Mouse (Mus musculus) thymus, adult 2 months (tissue): ENCODE measurements around the gene Celf2. TPM values are rescaled to one million over a fixed set of nuclear protein-coding genes. Genes with fewer than 3 reads are reported as not detected.

Source experiments
- DNase-seq: peaks from one replicate; pipeline ENCODE4 v3.0.0; 2021
- H3K27ac ChIP-seq: fragments of 200-500 bp; 2 replicates; pipeline ENCODE4 v1.5.1; 2012; ENCODE audit warnings: low read length, control low read depth; ENCODE audit not compliant: control insufficient read depth, insufficient read depth
- H3K27me3 ChIP-seq: fragments of 200-500 bp; 2 replicates; pipeline ENCODE4 v1.6.1; 2012; ENCODE audit warnings: mild to moderate bottlenecking, low read length, moderate library complexity, mixed read lengths; ENCODE audit not compliant: control insufficient read depth, insufficient read depth
- H3K36me3 ChIP-seq: fragments of 200-500 bp; 2 replicates; pipeline ENCODE4 v1.6.1; 2012; ENCODE audit warnings: mild to moderate bottlenecking, low read length, moderate library complexity; ENCODE audit not compliant: control insufficient read depth, insufficient read depth
- H3K4me1 ChIP-seq: fragments of 200-500 bp; replicated peaks from 2 replicates; pipeline ENCODE4 v1.6.1; 2012; ENCODE audit warnings: low read length; ENCODE audit not compliant: control insufficient read depth, insufficient read depth
- H3K4me3 ChIP-seq: fragments of 200-500 bp; 2 replicates; pipeline ENCODE4 v1.5.1; 2012; ENCODE audit warnings: mild to moderate bottlenecking, low read length, control low read depth, moderate library complexity; ENCODE audit not compliant: control insufficient read depth, insufficient read depth
- CTCF ChIP-seq: fragments of 200-500 bp; IDR thresholded peaks from 2 replicates; pipeline ENCODE4 v1.5.1; 2012; ENCODE audit warnings: mild to moderate bottlenecking, control low read depth, low read length, moderate library complexity, borderline replicate concordance; ENCODE audit not compliant: control insufficient read depth, poor library complexity, insufficient read depth; ENCODE audit errors: extremely low read depth
- POLR2A ChIP-seq: fragments of 200-500 bp; IDR thresholded peaks from 2 replicates; pipeline ENCODE4 v1.6.1; 2012; ENCODE audit warnings: mild to moderate bottlenecking, low read length, control low read depth, moderate library complexity; ENCODE audit not compliant: control insufficient read depth, poor library complexity, insufficient read depth; ENCODE audit errors: extremely low read depth
- WGBS: fragments of 180-500 bp; shearing (Covaris S2); methylation state at CpG from one replicate; pipeline ENCODE4 v1.1.7; 2018; 5-methylcytosine and 5-hydroxymethylcytosine counted together
- polyA plus RNA-seq: library from polyadenylated mRNA; depleted of rRNA; stranded (reverse); fragments of >200 nt; gene quantifications from 2 replicates; pipeline ENCODE4 v1.2.3, GENCODE M21; 2012

Gene Celf2
- polyA plus RNA-seq, 1 experiment: 214 TPM

DNA sequence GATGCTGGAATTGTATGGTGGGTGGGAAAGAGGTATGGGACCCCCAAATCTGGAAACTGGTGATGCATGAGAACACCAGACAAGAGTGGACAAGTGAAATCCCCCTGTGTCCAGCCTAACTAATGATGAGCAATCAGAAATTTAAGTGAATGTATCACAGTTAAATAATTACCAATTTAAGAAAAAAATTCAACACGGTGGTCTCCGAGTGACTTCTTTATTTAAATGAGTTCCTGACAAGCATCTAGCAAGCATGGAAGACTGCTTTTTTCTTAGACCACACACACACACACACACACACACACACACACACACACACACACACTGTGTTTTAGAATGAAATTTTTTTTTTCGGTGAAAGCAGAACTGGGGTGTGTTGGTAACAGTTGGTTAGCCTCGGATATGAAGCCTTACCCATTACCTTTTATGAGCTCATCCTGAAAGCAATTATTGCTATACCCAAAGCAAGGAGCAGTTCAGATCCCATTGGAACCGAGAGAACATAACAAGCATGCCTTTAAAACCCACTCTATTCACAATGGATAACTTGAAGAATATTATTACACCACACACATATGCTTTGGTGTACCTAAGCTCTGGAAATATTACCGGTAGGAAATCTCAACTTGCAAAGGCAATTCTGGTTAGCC, 627.0 kb downstream of the Celf2 start:
- H3K27me3 ChIP-seq: no peaks in the 10 kb centered on the region
- no peak for DNase-seq
- H3K27ac ChIP-seq: no peak overlapping the region
- 78% methylated on average over 6 of the region's 6 CpGs for WGBS
- H3K4me1 ChIP-seq: no peaks in the 10 kb centered on the region
- no peak for TF ChIP-seq CTCF
- no peak for TF ChIP-seq POLR2A
- H3K36me3 ChIP-seq: no peaks in the 10 kb centered on the region
- H3K4me3 ChIP-seq: no peak overlapping the region

GRCm38 (mm10) chr2:6880941-6881575, 628.3 kb downstream of the Celf2 start:
- DNase-seq: no peak
- H3K36me3 ChIP-seq: no peaks in the 10 kb centered on the region
- no peak overlapping the region for H3K27ac ChIP-seq
- WGBS: 96% methylated on average over 6 of the region's 6 CpGs
- H3K27me3 ChIP-seq: no peaks in the 10 kb centered on the region
- TF ChIP-seq CTCF: no peak
- no peak for TF ChIP-seq POLR2A
- H3K4me1 ChIP-seq: no peaks in the 10 kb centered on the region
- H3K4me3 ChIP-seq: no peak overlapping the region

DNA sequence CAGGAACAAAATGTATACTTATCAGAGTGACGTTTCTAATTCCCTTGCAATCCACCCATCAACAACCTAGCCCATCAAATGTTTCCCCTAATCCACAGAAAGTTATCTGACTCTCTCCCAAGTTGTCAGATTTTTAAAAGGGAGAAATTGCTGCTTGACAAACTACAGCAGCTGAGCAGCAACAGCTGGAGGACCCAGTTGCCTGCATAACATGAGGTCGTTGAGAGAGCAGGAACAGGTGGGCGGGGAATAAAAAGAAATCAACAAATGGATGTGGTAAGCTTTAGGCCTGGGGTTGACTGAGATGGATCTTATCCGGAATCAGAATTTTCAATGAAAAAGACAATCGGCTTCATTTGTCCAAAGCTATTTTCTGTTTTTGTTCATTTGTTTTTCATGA, 632.3 kb downstream of the Celf2 start:
- peaks cover 3% of the 10 kb centered on the region for H3K4me1 ChIP-seq
- H3K36me3 ChIP-seq: no peaks in the 10 kb centered on the region
- 79% methylated on average over 5 of the region's 5 CpGs for WGBS
- H3K27ac ChIP-seq: no peak overlapping the region
- no peak overlapping the region for H3K4me3 ChIP-seq
- TF ChIP-seq POLR2A: no peak
- TF ChIP-seq CTCF: no peak
- no peak for DNase-seq
- no peaks in the 10 kb centered on the region for H3K27me3 ChIP-seq

DNA sequence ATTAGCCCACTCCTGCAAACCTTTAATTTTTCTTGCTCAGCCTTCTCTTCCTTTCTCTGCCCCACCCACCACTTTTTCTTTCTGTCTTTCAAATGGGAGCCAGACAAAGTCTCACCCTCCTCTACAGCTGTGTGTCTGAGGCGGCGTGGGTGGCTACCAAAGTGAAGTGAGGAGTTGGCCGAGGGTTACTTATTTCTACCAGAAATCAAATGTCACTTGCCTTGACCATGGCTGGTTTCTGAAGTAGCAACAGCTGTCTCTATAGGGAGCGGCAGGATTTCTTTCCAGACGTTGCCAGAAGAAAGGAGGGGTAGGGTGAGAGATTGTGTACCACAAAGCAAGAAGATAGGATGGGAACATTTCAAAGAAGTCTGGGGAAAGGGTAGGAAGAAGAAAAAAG, 632.8 kb downstream of the Celf2 start:
- H3K4me3 ChIP-seq: no peak overlapping the region
- 86% methylated on average over 5 of the region's 5 CpGs for WGBS
- H3K36me3 ChIP-seq: no peaks in the 10 kb centered on the region
- peaks cover 5% of the 10 kb centered on the region for H3K4me1 ChIP-seq
- no peak for DNase-seq
- no peaks in the 10 kb centered on the region for H3K27me3 ChIP-seq
- no peak for TF ChIP-seq CTCF
- no peak for TF ChIP-seq POLR2A
- H3K27ac ChIP-seq: no peak overlapping the region

GRCm38 (mm10) chr2:6875071-6875611, 634.2 kb downstream of the Celf2 start:
- Histone ChIP-seq H3K4me1 (peaks cover 5% of the 10 kb centered on the region), H3K27me3 (peaks cover 3% of the 10 kb centered on the region; the same call in 1 of the 2 replicates), H3K27ac (no peak overlapping the region), H3K4me3 (no peak overlapping the region), H3K36me3 (no peaks in the 10 kb centered on the region)
- no peak for DNase-seq
- WGBS: 86% methylated on average over 11 of the region's 11 CpGs
- TF ChIP-seq CTCF: no peak
- TF ChIP-seq POLR2A: no peak

GRCm38 (mm10) chr2:6874266-6874955, 635.0 kb downstream of the Celf2 start:
- Histone ChIP-seq H3K4me1 (peaks cover 5% of the 10 kb centered on the region), H3K36me3 (no peaks in the 10 kb centered on the region), H3K4me3 (no peak overlapping the region), H3K27ac (no peak overlapping the region), H3K27me3 (peaks cover 4% of the 10 kb centered on the region; the same call in 1 of the 2 replicates)
- DNase-seq: no peak
- WGBS: 91% methylated on average over 10 of the region's 10 CpGs
- TF ChIP-seq CTCF (no peak), POLR2A (no peak)

DNA sequence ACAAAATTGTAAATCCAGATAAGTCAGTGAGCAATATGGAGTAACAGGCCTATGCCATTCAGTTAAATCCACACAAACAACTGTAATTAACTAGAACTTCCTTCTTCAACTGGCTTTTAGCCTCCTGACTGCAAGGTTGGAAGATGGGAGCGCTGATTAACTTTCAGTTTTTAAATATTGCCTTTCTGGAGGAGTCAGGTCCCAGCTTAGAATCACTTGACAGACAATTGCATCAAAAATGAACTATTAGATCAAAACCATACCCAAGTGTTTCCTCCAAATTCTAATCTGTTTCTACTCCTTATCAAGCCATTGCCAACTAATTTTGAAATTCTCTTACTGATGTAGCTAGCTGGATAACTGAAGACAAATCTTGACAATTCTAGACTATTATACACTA, 635.7 kb downstream of the Celf2 start:
- H3K27ac ChIP-seq: no peak overlapping the region
- H3K4me3 ChIP-seq: no peak overlapping the region
- WGBS: 98% methylated on average over 1 of the region's 1 CpGs
- peaks cover 5% of the 10 kb centered on the region for H3K4me1 ChIP-seq
- no peaks in the 10 kb centered on the region for H3K36me3 ChIP-seq
- DNase-seq: no peak
- peaks cover 4% of the 10 kb centered on the region for H3K27me3 ChIP-seq
- TF ChIP-seq POLR2A: no peak
- TF ChIP-seq CTCF: no peak
